Mouse (Mus musculus): Measurements from ENCODE around the gene Olfr974. TPM values are rescaled to one million over a fixed set of nuclear protein-coding genes. Genes with fewer than 3 reads are reported as not detected.
"Not testable (repeated sequence)": the region's sequence is repeated elsewhere in the genome, so short reads cannot be mapped to it uniquely, and the experiment has no call there.

Gene Olfr974
- polyA plus RNA-seq (2015; fragmentation: Nextera tagmentation; extraction: Ambion mirVana), result not detected in 2 replicates

GRCm38 (mm10) chr9:39937201-39937600 is at the start of gene Olfr974:
Olfr974 (plus strand) TSS chr9:39937501.
- Histone ChIP-seq H3K4me1 (no peaks in the 10 kb centered on the region), H3K36me3 (no peaks in the 10 kb centered on the region), H3K4me3 (no peak within 1 kb of the TSS), H3K4me2 (replicated peaks) (no peak within 1 kb of the TSS), H3K27ac (no peak within 1 kb of the TSS), H3K9me3 (no peaks in the 10 kb centered on the region), H3K27me3 (no peaks in the 10 kb centered on the region), H3K9ac (no peak within 1 kb of the TSS)
- ATAC-seq (ENCODE audit: low FRiP score, low read depth), result no peak
- WGBS, result 84% methylated on average over 1 of the region's 1 CpGs

DNA sequence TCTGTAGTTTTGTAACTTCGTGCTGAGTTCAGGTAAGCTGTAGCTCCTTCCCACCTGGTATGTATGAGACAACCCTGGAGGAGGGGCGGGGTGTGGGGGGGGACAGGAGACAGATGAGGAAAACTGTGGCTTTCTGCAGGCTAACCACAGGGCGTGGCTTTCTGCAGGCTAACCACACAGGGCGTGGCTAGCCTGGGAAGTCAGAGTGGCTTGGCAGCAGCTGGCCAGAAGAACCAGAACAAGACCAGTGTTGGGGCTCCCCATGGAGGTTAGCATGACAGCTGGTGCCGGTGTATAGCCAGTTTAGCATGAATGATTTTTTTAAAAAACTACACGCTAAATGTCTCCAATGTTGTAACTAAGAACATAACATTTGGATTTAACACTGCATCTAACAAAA is 32.2 kb upstream of the Olfr974 start:
- Histone ChIP-seq H3K9ac (no peak overlapping the region), H3K9me3 (no peaks in the 10 kb centered on the region), H3K27me3 (no peaks in the 10 kb centered on the region), H3K4me2 (replicated peaks) (no peak overlapping the region), H3K4me1 (no peaks in the 10 kb centered on the region), H3K27ac (no peak overlapping the region), H3K4me3 (no peak overlapping the region), H3K36me3 (no peaks in the 10 kb centered on the region)
- ATAC-seq (ENCODE audit: low FRiP score, low read depth), result no peak
- 78% methylated on average over 6 of the region's 6 CpGs for WGBS

DNA sequence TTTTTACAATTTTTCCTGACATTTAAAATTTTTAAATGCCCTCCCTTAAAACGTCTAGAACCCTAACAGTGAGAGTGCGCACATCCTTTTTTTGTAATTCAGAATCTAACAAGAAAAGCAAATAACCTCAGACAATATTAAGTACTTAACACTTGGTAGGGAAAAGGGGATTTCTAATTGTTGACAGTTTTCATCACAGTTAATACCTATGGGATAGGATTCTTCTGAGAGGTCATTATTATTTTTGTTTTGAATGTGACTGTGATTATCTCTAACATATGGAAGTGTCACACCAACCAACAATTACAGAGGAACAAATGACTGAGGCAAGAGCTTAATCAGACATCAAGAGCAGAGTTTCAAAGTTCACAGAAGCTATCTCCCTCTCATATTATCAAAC is 30.3 kb upstream of the Olfr974 start, which contains the start of gene Olfr229:
Gene Olfr229 (plus strand): TSS at position 301 of the 400 bp plus-strand sequence.
- 67% methylated on average over 2 of the region's 2 CpGs for WGBS
- Histone ChIP-seq H3K9ac (no peak within 1 kb of the TSS), H3K4me2 (replicated peaks) (no peak within 1 kb of the TSS), H3K4me3 (no peak within 1 kb of the TSS), H3K27me3 (no peaks in the 10 kb centered on the region), H3K9me3 (no peaks in the 10 kb centered on the region), H3K36me3 (no peaks in the 10 kb centered on the region), H3K4me1 (no peaks in the 10 kb centered on the region), H3K27ac (no peak within 1 kb of the TSS)
- ATAC-seq (ENCODE audit: low FRiP score, low read depth), result no peak

GRCm38 (mm10) chr9:39909939-39910338 is 27.4 kb upstream of the Olfr974 start:
- Histone ChIP-seq H3K9me3 (no peaks in the 10 kb centered on the region), H3K27me3 (no peaks in the 10 kb centered on the region), H3K9ac (no peak overlapping the region), H3K4me1 (no peaks in the 10 kb centered on the region), H3K27ac (no peak overlapping the region), H3K4me2 (replicated peaks) (no peak overlapping the region), H3K36me3 (no peaks in the 10 kb centered on the region), H3K4me3 (no peak overlapping the region)
- WGBS, result 89% methylated on average over 3 of the region's 3 CpGs
- ATAC-seq (ENCODE audit: low FRiP score, low read depth), result no peak

DNA sequence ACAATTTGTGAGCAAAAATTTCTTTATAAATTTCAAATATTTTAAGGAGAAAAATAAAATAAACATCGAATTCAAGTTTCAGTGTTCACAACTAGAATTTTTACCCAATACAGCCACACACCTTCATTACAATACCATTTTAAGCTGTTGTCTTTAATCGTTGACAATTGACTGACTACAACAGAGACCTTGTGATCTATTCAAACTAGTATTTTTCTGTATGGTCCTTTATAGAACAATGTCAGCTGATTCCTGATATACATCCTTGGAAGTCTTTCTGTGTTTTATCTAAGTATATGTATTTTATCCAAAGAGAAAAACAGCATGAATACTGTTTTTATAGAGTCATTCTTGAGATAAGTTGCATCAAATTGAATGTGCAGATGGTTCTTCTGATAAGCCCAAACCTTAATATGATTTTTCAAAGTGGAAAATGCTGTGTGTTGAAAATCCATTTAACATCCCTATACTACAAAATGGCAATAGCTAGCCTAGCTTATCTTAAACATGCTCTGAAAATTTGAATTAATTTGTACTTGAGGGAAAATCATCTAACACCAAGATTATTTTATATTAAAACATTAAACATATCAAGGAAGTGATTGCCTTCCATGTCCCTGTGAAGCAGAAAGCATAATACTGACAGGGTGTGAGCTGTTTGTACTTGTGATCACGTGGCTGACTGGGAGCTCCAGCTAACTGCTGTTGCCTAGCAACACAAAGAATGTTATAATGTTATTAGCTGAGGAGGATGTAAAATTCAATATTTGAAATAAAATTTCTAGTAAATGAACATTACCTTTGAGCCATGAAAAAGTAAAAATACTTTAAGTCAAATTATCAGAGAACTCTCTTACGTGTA is 9.1 kb upstream of the Olfr974 start:
- not testable (repeated sequence) for H3K27ac ChIP-seq; H3K4me3 ChIP-seq; ATAC-seq (ENCODE audit: low FRiP score, low read depth); H3K4me2 ChIP-seq (replicated peaks); H3K27me3 ChIP-seq; H3K9ac ChIP-seq; H3K36me3 ChIP-seq; H3K9me3 ChIP-seq; H3K4me1 ChIP-seq
- no CpG with 5 or more reads among the region's 4 CpGs for WGBS

GRCm38 (mm10) chr9:39928837-39929236 is 8.5 kb upstream of the Olfr974 start:
- H3K27ac ChIP-seq; ATAC-seq (ENCODE audit: low FRiP score, low read depth); H3K27me3 ChIP-seq; H3K4me3 ChIP-seq; H3K4me1 ChIP-seq; H3K9ac ChIP-seq; H3K4me2 ChIP-seq (replicated peaks); H3K9me3 ChIP-seq; H3K36me3 ChIP-seq: not testable (repeated sequence)
- WGBS, result 60% methylated on average over 1 of the region's 1 CpGs

GRCm38 (mm10) chr9:39951946-39952345 is 14.6 kb downstream of the Olfr974 start, which contains the start of gene Olfr975:
Olfr975 (minus strand) TSS chr9:39952046.
- ATAC-seq (ENCODE audit: low FRiP score, low read depth), result no peak
- H3K27ac ChIP-seq, result no peak within 1 kb of the TSS
- no peaks in the 10 kb centered on the region for H3K36me3 ChIP-seq
- H3K4me3 ChIP-seq, result no peak within 1 kb of the TSS
- H3K4me1 ChIP-seq, result no peaks in the 10 kb centered on the region
- H3K4me2 ChIP-seq (replicated peaks), result no peak within 1 kb of the TSS
- H3K27me3 ChIP-seq, result no peaks in the 10 kb centered on the region
- H3K9me3 ChIP-seq, result no peaks in the 10 kb centered on the region
- 74% methylated on average over 1 of the region's 1 CpGs for WGBS
- no peak within 1 kb of the TSS for H3K9ac ChIP-seq

GRCm38 (mm10) chr9:39961033-39961432 is 23.7 kb downstream of the Olfr974 start, which contains the start of gene Olfr976:
Olfr976 (minus strand) TSS chr9:39961133.
- H3K36me3 ChIP-seq; H3K4me1 ChIP-seq; H3K4me3 ChIP-seq; H3K27me3 ChIP-seq; H3K9ac ChIP-seq; H3K9me3 ChIP-seq; H3K4me2 ChIP-seq (replicated peaks); ATAC-seq (ENCODE audit: low FRiP score, low read depth); H3K27ac ChIP-seq: not testable (repeated sequence)
- 73% methylated on average over 7 of the region's 9 CpGs for WGBS

DNA sequence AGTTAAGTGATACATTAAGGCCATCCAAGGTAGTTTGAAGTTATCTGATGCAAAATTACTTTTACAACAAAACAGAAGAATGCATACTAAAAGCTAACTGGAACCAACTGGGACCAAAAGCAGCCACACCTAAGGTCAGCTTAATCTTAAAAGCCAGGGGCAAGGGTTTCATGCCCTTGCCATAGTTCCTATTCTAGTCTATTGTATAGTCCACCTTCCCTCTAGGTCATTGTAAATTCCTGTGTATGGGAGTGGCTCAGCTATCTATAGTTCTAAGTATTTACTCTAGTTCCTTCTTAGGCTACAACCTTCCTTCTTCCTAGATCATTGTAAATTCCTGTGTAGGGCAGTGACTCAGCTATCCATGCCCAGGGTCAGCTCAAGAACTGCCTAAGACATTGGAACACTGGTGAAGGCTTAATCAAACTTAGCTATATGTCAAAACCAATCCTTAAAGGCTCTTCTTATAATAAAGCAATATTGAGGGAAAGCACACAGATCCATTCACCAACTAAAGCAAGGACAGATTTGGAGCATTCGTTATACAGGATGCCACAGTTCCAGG is 39.4 kb downstream of the Olfr974 start:
- ATAC-seq (ENCODE audit: low FRiP score, low read depth); H3K9me3 ChIP-seq; H3K27ac ChIP-seq; H3K4me1 ChIP-seq; H3K27me3 ChIP-seq; H3K36me3 ChIP-seq; H3K4me3 ChIP-seq; H3K4me2 ChIP-seq (replicated peaks); H3K9ac ChIP-seq: not testable (repeated sequence)
- 87% methylated on average over 1 of the region's 1 CpGs for WGBS

GRCm38 (mm10) chr9:39991813-39992212 is 54.5 kb downstream of the Olfr974 start, which contains the start of gene Olfr978:
Olfr978 (plus strand) TSS chr9:39992113.
- no peaks in the 10 kb centered on the region for H3K4me1 ChIP-seq
- no peak for ATAC-seq (ENCODE audit: low FRiP score, low read depth)

More at GRCm38 (mm10) chr9:39991813-39992212, 54.5 kb downstream of the Olfr974 start, which contains the start of gene Olfr978:
- Histone ChIP-seq H3K4me3 (no peak within 1 kb of the TSS), H3K9me3 (no peaks in the 10 kb centered on the region), H3K27ac (no peak within 1 kb of the TSS), H3K36me3 (no peaks in the 10 kb centered on the region), H3K9ac (no peak within 1 kb of the TSS), H3K4me2 (replicated peaks) (no peak within 1 kb of the TSS), H3K27me3 (no peaks in the 10 kb centered on the region)
- WGBS, result 76% methylated on average over 2 of the region's 2 CpGs

All from limb, embryonic 13.5 days (tissue).